Mouse (Mus musculus) hindbrain, embryonic 15.5 days (tissue): ENCODE data around the gene Vmn1r68. TPM values are rescaled to one million over a fixed set of nuclear protein-coding genes. Genes with fewer than 3 reads are reported as not detected.

Source experiments
- ATAC-seq: fragments of 200-750 bp; cut with Nextera tagmentation; 2 replicates; pipeline ENCODE4 v1.8.0; 2017; ENCODE audit warnings: low read depth, moderate number of reproducible peaks, moderate TSS enrichment; ENCODE audit not compliant: low FRiP score
- H3K27ac ChIP-seq: fragments of 300-500 bp; sonication (generic); replicated peaks from 2 replicates; pipeline ENCODE4 v1.5.1; 2015; ENCODE audit warnings: mild to moderate bottlenecking, inconsistent platforms
- H3K27me3 ChIP-seq: fragments of 300-500 bp; sonication (generic); 2 replicates; pipeline ENCODE4 v1.6.1; 2015; ENCODE audit warnings: control low read depth, inconsistent platforms
- H3K36me3 ChIP-seq: fragments of 300-500 bp; sonication (generic); 2 replicates; pipeline ENCODE4 v1.6.1; 2015; ENCODE audit warnings: control low read depth, inconsistent platforms
- H3K4me1 ChIP-seq: fragments of 300-500 bp; sonication (generic); replicated peaks from 2 replicates; pipeline ENCODE4 v1.6.1; 2015; ENCODE audit warnings: control low read depth, inconsistent platforms
- H3K4me2 ChIP-seq: fragments of 300-500 bp; sonication (generic); 2 replicates; pipeline ENCODE4 v1.6.1; 2015; ENCODE audit warnings: moderate library complexity, mild to moderate bottlenecking, inconsistent platforms
- H3K4me3 ChIP-seq: fragments of 300-500 bp; sonication (generic); 2 replicates; pipeline ENCODE4 v1.5.1; 2015; ENCODE audit warnings: mild to moderate bottlenecking, inconsistent platforms
- H3K9ac ChIP-seq: fragments of 300-500 bp; sonication (generic); 2 replicates; pipeline ENCODE4 v1.6.1; 2015; ENCODE audit warnings: inconsistent platforms
- H3K9me3 ChIP-seq: fragments of 300-500 bp; sonication (generic); 2 replicates; pipeline ENCODE4 v1.6.1; 2016; ENCODE audit warnings: control low read depth, inconsistent platforms
- WGBS: fragments of 180-500 bp; shearing (Covaris S2); methylation state at CpG from one replicate; pipeline ENCODE4 v1.1.7; 2015; 5-methylcytosine and 5-hydroxymethylcytosine counted together
- polyA plus RNA-seq: library from polyadenylated mRNA; unstranded; fragments of >200 nt; fragmentation: Nextera tagmentation; extraction: Ambion mirVana; gene quantifications from 2 replicates; pipeline ENCODE4 v1.2.1, GENCODE M21; 2015

The Vmn1r68 gene
- polyA plus RNA-seq: not detected in 2 replicates

- Histone ChIP-seq H3K9ac (no peak within 1 kb of the TSS), H3K4me2 (no peak within 1 kb of the TSS), H3K27me3 (no peaks in the 10 kb centered on the region), H3K27ac (no peak within 1 kb of the TSS), H3K4me1 (no peaks in the 10 kb centered on the region), H3K9me3 (no peaks in the 10 kb centered on the region; the same call in 1 of the 2 replicates), H3K36me3 (no peaks in the 10 kb centered on the region), H3K4me3 (no peak within 1 kb of the TSS)
- WGBS: 74% methylated on average over 2 of the region's 2 CpGs
- ATAC-seq: no peak
These were observed at the start of gene Vmn1r68 for GRCm38 (mm10) chr7:10558385-10558784. Gene Vmn1r68 (minus strand): TSS chr7:10558485.

GRCm38 (mm10) chr7:10495578-10495977 lies 62.7 kb downstream of the Vmn1r68 start:
- no peak; the same call in 1 of the 2 replicates for ATAC-seq
- Histone ChIP-seq H3K27me3 (no peaks in the 10 kb centered on the region), H3K4me3 (peak overlapping the region; percentile 60), H3K27ac (peak overlapping the region; percentile 16; the same call in 1 of the 2 replicates), H3K4me1 (peaks cover 23% of the 10 kb centered on the region), H3K36me3 (peaks cover 25% of the 10 kb centered on the region), H3K9me3 (no peaks in the 10 kb centered on the region), H3K4me2 (peak overlapping the region; percentile 73), H3K9ac (0 out of 2 replicates have a peak overlapping the region, but pooled peaks have one; percentile 26)
- WGBS: 38% methylated on average over 6 of the region's 6 CpGs

- peak; percentile 98 for ATAC-seq
- H3K4me2 ChIP-seq: peak within 1 kb of the TSS; percentile 73
- peak within 1 kb of the TSS; percentile 75 for H3K9ac ChIP-seq
- H3K4me3 ChIP-seq: peak within 1 kb of the TSS; percentile 60
- peak within 1 kb of the TSS; percentile 75 for H3K27ac ChIP-seq
- peaks cover 31% of the 10 kb centered on the region for H3K36me3 ChIP-seq
- H3K9me3 ChIP-seq: no peaks in the 10 kb centered on the region
- peaks cover 23% of the 10 kb centered on the region for H3K4me1 ChIP-seq
- H3K27me3 ChIP-seq: no peaks in the 10 kb centered on the region
- WGBS: 2% methylated on average over 33 of the region's 33 CpGs
These were observed 63.3 kb downstream of the Vmn1r68 start, which contains the start of gene Zik1 for GRCm38 (mm10) chr7:10494786-10495521. Gene Zik1 (minus strand): TSS chr7:10495394.

GRCm38 (mm10) chr7:10480588-10481233 lies 77.6 kb downstream of the Vmn1r68 start:
- peak; percentile 81; the same call in 1 of the 2 replicates for ATAC-seq
- H3K27ac ChIP-seq: no peak overlapping the region
- no peaks in the 10 kb centered on the region for H3K9me3 ChIP-seq
- peak overlapping the region; percentile 31 for H3K4me3 ChIP-seq
- no peaks in the 10 kb centered on the region for H3K27me3 ChIP-seq
- no peaks in the 10 kb centered on the region for H3K36me3 ChIP-seq
- H3K9ac ChIP-seq: no peak overlapping the region
- H3K4me1 ChIP-seq: no peaks in the 10 kb centered on the region
- peak overlapping the region; percentile 43 for H3K4me2 ChIP-seq
- WGBS: 62% methylated on average over 18 of the region's 18 CpGs

- H3K4me3 ChIP-seq: no peak overlapping the region
- H3K9me3 ChIP-seq: no peaks in the 10 kb centered on the region
- no peak overlapping the region for H3K4me2 ChIP-seq
- no peak overlapping the region for H3K9ac ChIP-seq
- ATAC-seq: no peak; the same call in 1 of the 2 replicates
- H3K4me1 ChIP-seq: no peaks in the 10 kb centered on the region
- no peak overlapping the region for H3K27ac ChIP-seq
- no peaks in the 10 kb centered on the region for H3K27me3 ChIP-seq
- no peaks in the 10 kb centered on the region for H3K36me3 ChIP-seq
These were observed 78.5 kb downstream of the Vmn1r68 start for GRCm38 (mm10) chr7:10479813-10480212.

GRCm38 (mm10) chr7:10458166-10458565 lies 100.1 kb downstream of the Vmn1r68 start:
- Histone ChIP-seq H3K27ac (no peak overlapping the region), H3K4me1 (no peaks in the 10 kb centered on the region), H3K4me2 (no peak overlapping the region), H3K9ac (no peak overlapping the region), H3K4me3 (no peak overlapping the region), H3K36me3 (no peaks in the 10 kb centered on the region), H3K27me3 (no peaks in the 10 kb centered on the region), H3K9me3 (0 out of 2 replicates have a peak, but pooled peaks cover 3% of the 10 kb centered on the region)
- WGBS: 72% methylated on average over 3 of the region's 3 CpGs
- no peak for ATAC-seq

Other genes starting within 250 kb of the Vmn1r68 start
- not detected in 2 replicates for gene Vmn1r67, start 115.2 kb downstream of the Vmn1r68 start, polyA plus RNA-seq
- gene Zik1, start 63.1 kb downstream of the Vmn1r68 start, polyA plus RNA-seq: 35.3 and 35.6 TPM in 2 replicates
- not detected in 2 replicates for gene Vmn1r69, start 55.2 kb upstream of the Vmn1r68 start, polyA plus RNA-seq
- not detected in 2 replicates for gene Vmn1r70, start 73.0 kb upstream of the Vmn1r68 start, polyA plus RNA-seq
- not detected in 2 replicates for gene Nlrp4b, start 129.3 kb upstream of the Vmn1r68 start, polyA plus RNA-seq
- gene Vmn1r71, start 195.9 kb upstream of the Vmn1r68 start, polyA plus RNA-seq: not detected in 2 replicates